Mouse (Mus musculus): Measurements from ENCODE around the gene Zbtb5.

GRCm38 (mm10) chr4:45055451-45055850, 43.2 kb upstream of the Zbtb5 start:
- TF ChIP-seq CTCF (conservative IDR thresholded peaks at IDR 0.05; ENCODE audit: low read length): no peak
- TF ChIP-seq POU5F1 (IDR thresholded peaks at IDR 0.05; ENCODE audit: borderline replicate concordance, low read length): no peak
- no peak for TF ChIP-seq NANOG (IDR thresholded peaks at IDR 0.05; ENCODE audit: borderline replicate concordance, low read length)
